Mouse (Mus musculus) cerebellum, adult 2 months (tissue): ENCODE measurements at regions not wholly inside any gene's neighbourhood (a gene's known extent, or its start where the extent isn't known, plus 50 kb on each side); places are given as distances from the start of the nearest gene placed in this dataset.

ENCODE experiments used
- DNase-seq, 2 experiments: peaks; one replicate each; pipeline ENCODE4 v3.0.0; 2021
- H3K27ac ChIP-seq: fragments of 200-500 bp; 2 replicates; pipeline ENCODE4 v1.5.1; 2012; ENCODE audit warnings: low read length, control low read depth, inconsistent platforms; ENCODE audit not compliant: insufficient read depth
- H3K27me3 ChIP-seq: fragments of 200-500 bp; 2 replicates; pipeline ENCODE4 v1.6.1; 2012; ENCODE audit warnings: inconsistent platforms, mild to moderate bottlenecking, low read length, moderate library complexity; ENCODE audit not compliant: control insufficient read depth, insufficient read depth
- H3K4me1 ChIP-seq: fragments of 200-500 bp; 2 replicates; pipeline ENCODE4 v1.6.1; 2011; ENCODE audit warnings: low read length; ENCODE audit not compliant: control insufficient read depth, insufficient read depth
- H3K4me3 ChIP-seq: fragments of 200-500 bp; replicated peaks from 2 replicates; pipeline ENCODE3; 2011; ENCODE audit warnings: mild to moderate bottlenecking, low read depth, low read length, control low read depth; ENCODE audit not compliant: insufficient read depth
- CTCF ChIP-seq: fragments of 200-500 bp; IDR thresholded peaks from 2 replicates; pipeline ENCODE4 v1.5.1; 2011; ENCODE audit warnings: low read depth, mild to moderate bottlenecking, control low read depth, low read length, moderate library complexity, borderline replicate concordance; ENCODE audit not compliant: insufficient read depth
- POLR2A ChIP-seq: fragments of 200-500 bp; IDR thresholded peaks from 2 replicates; pipeline ENCODE4 v1.6.1; 2011; ENCODE audit warnings: low read length, control low read depth, borderline replicate concordance; ENCODE audit not compliant: insufficient read depth
- WGBS: fragments of 180-500 bp; shearing (Covaris S2); methylation state at CpG from one replicate; pipeline ENCODE4 v1.1.7; 2018; 5-methylcytosine and 5-hydroxymethylcytosine counted together

GRCm38 (mm10) chr8:10721146-10721862 lies 287.0 kb downstream of the Irs2 start:
- H3K4me1 ChIP-seq, result peaks cover 3% of the 10 kb centered on the region; the same call in 1 of the 2 replicates
- H3K27me3 ChIP-seq, result no peaks in the 10 kb centered on the region
- no peak overlapping the region for H3K27ac ChIP-seq
- TF ChIP-seq CTCF, result no peak
- no peak for TF ChIP-seq POLR2A
- DNase-seq, result no peak
- 53% methylated on average over 10 of the region's 10 CpGs for WGBS
- no peak overlapping the region for H3K4me3 ChIP-seq

GRCm38 (mm10) chr8:10720398-10720797 lies 287.9 kb downstream of the Irs2 start:
- Histone ChIP-seq H3K27ac (no peak overlapping the region), H3K4me3 (no peak overlapping the region), H3K27me3 (no peaks in the 10 kb centered on the region), H3K4me1 (peaks cover 3% of the 10 kb centered on the region; the same call in 1 of the 2 replicates)
- no peak for DNase-seq
- WGBS, result over 99% methylated on average over 3 of the region's 3 CpGs
- TF ChIP-seq POLR2A, result no peak
- no peak for TF ChIP-seq CTCF

GRCm38 (mm10) chr8:10719411-10719810 lies 288.8 kb downstream of the Irs2 start:
- 92% methylated on average over 6 of the region's 6 CpGs for WGBS
- peaks cover 3% of the 10 kb centered on the region; the same call in 1 of the 2 replicates for H3K4me1 ChIP-seq
- no peak overlapping the region for H3K27ac ChIP-seq
- TF ChIP-seq POLR2A (no peak), CTCF (no peak)
- no peak for DNase-seq
- H3K27me3 ChIP-seq, result no peaks in the 10 kb centered on the region
- H3K4me3 ChIP-seq, result no peak overlapping the region

GRCm38 (mm10) chr8:10717297-10717696 lies 291.0 kb downstream of the Irs2 start:
- no peak for DNase-seq
- no peak for TF ChIP-seq CTCF
- no peak for TF ChIP-seq POLR2A
- Histone ChIP-seq H3K27ac (no peak overlapping the region), H3K4me3 (no peak overlapping the region), H3K4me1 (no peaks in the 10 kb centered on the region), H3K27me3 (no peaks in the 10 kb centered on the region)
- WGBS, result 79% methylated on average over 8 of the region's 8 CpGs

GRCm38 (mm10) chr8:10716161-10716560 lies 292.1 kb downstream of the Irs2 start:
- H3K4me1 ChIP-seq, result no peaks in the 10 kb centered on the region
- TF ChIP-seq CTCF (no peak), POLR2A (no peak)
- DNase-seq, result no peak
- H3K27ac ChIP-seq, result no peak overlapping the region
- 86% methylated on average over 5 of the region's 5 CpGs for WGBS
- H3K27me3 ChIP-seq, result no peaks in the 10 kb centered on the region
- H3K4me3 ChIP-seq, result no peak overlapping the region

- Histone ChIP-seq H3K27me3 (no peaks in the 10 kb centered on the region), H3K4me3 (no peak overlapping the region), H3K4me1 (no peaks in the 10 kb centered on the region), H3K27ac (no peak overlapping the region)
- TF ChIP-seq POLR2A (no peak), CTCF (no peak)
- WGBS, result 69% methylated on average over 13 of the region's 13 CpGs
- DNase-seq, result no peak
These were observed 294.7 kb downstream of the Irs2 start for GRCm38 (mm10) chr8:10713515-10714042.

- Histone ChIP-seq H3K27ac (no peak overlapping the region), H3K4me1 (no peaks in the 10 kb centered on the region), H3K4me3 (no peak overlapping the region), H3K27me3 (no peaks in the 10 kb centered on the region)
- TF ChIP-seq POLR2A (no peak), CTCF (no peak)
- no peak for DNase-seq
- WGBS, result 57% methylated on average over 7 of the region's 7 CpGs
These were observed 296.1 kb downstream of the Irs2 start for GRCm38 (mm10) chr8:10712118-10712689.

- Histone ChIP-seq H3K4me1 (no peaks in the 10 kb centered on the region), H3K27me3 (no peaks in the 10 kb centered on the region), H3K4me3 (no peak overlapping the region), H3K27ac (no peak overlapping the region)
- no peak for DNase-seq
- 76% methylated on average over 7 of the region's 7 CpGs for WGBS
- TF ChIP-seq CTCF, result no peak
- no peak for TF ChIP-seq POLR2A
These were observed 296.8 kb downstream of the Irs2 start for GRCm38 (mm10) chr8:10711474-10711873.
